Mouse (Mus musculus) testis, adult 2 months (tissue): ENCODE measurements around the gene Chrm1. TPM values are rescaled to one million over a fixed set of nuclear protein-coding genes. Genes with fewer than 3 reads are reported as not detected.

Experiments used
- H3K27ac ChIP-seq: fragments of 200-500 bp; 2 replicates; pipeline ENCODE4 v1.5.1; 2012; ENCODE audit warnings: low read depth, low read length; ENCODE audit not compliant: control insufficient read depth, insufficient read depth
- H3K27me3 ChIP-seq: fragments of 200-500 bp; 2 replicates; pipeline ENCODE4 v1.6.1; 2012; ENCODE audit warnings: mild to moderate bottlenecking, low read length, moderate library complexity; ENCODE audit not compliant: control insufficient read depth, insufficient read depth
- H3K36me3 ChIP-seq: fragments of 200-500 bp; 2 replicates; pipeline ENCODE4 v1.6.1; 2012; ENCODE audit warnings: mild to moderate bottlenecking, low read length; ENCODE audit not compliant: control insufficient read depth, insufficient read depth
- H3K4me1 ChIP-seq: fragments of 200-500 bp; 2 replicates; pipeline ENCODE4 v1.6.1; 2012; ENCODE audit warnings: low read length; ENCODE audit not compliant: control insufficient read depth, insufficient read depth
- H3K4me3 ChIP-seq: fragments of 200-500 bp; 2 replicates; pipeline ENCODE4 v1.5.1; 2012; ENCODE audit warnings: low read depth, mild to moderate bottlenecking, low read length, moderate library complexity, mixed read lengths; ENCODE audit not compliant: control insufficient read depth
- CTCF ChIP-seq: fragments of 200-500 bp; IDR thresholded peaks from 2 replicates; pipeline ENCODE4 v1.5.1; 2012; ENCODE audit warnings: low read depth, mild to moderate bottlenecking, inconsistent platforms, low read length, moderate library complexity; ENCODE audit not compliant: control insufficient read depth, insufficient read depth, insufficient replicate concordance
- POLR2A ChIP-seq: fragments of 200-500 bp; IDR thresholded peaks from 2 replicates; pipeline ENCODE4 v1.6.1; 2012; ENCODE audit warnings: low read depth, mild to moderate bottlenecking, inconsistent platforms, low read length, moderate library complexity; ENCODE audit not compliant: control insufficient read depth
- polyA plus RNA-seq: library from polyadenylated mRNA; depleted of rRNA; stranded (reverse); fragments of >200 nt; gene quantifications from 2 replicates; pipeline ENCODE4 v1.2.3, GENCODE M21; 2012

Chrm1 gene
- polyA plus RNA-seq, 1 experiment, result 0.99 TPM

- no peaks in the 10 kb centered on the region for H3K27me3 ChIP-seq
- H3K27ac ChIP-seq, result peak overlapping the region; percentile 59
- TF ChIP-seq CTCF (no peak), POLR2A (no peak)
- peaks cover 3% of the 10 kb centered on the region for H3K36me3 ChIP-seq
- peak overlapping the region; percentile 85 for H3K4me3 ChIP-seq
- H3K4me1 ChIP-seq, result peaks cover 11% of the 10 kb centered on the region
Observed at GRCm38 (mm10) chr19:8711949-8712869, 48.6 kb downstream of the Chrm1 start.

GRCm38 (mm10) chr19:8712870-8713305 is 49.3 kb downstream of the Chrm1 start:
- TF ChIP-seq CTCF (no peak), POLR2A (no peak)
- peaks cover 2% of the 10 kb centered on the region for H3K36me3 ChIP-seq
- peak overlapping the region; percentile 73 for H3K27ac ChIP-seq
- no peaks in the 10 kb centered on the region for H3K27me3 ChIP-seq
- peak overlapping the region; percentile 85 for H3K4me3 ChIP-seq
- H3K4me1 ChIP-seq, result peaks cover 11% of the 10 kb centered on the region

- Histone ChIP-seq H3K4me1 (peaks cover 11% of the 10 kb centered on the region), H3K36me3 (peaks cover 2% of the 10 kb centered on the region), H3K27ac (peak overlapping the region; percentile 73), H3K27me3 (no peaks in the 10 kb centered on the region), H3K4me3 (peak overlapping the region; percentile 85)
- TF ChIP-seq POLR2A (peak; percentile 90), CTCF (peak; percentile 58; the same call in 1 of the 2 replicates)
Observed at GRCm38 (mm10) chr19:8713306-8713996, 49.9 kb downstream of the Chrm1 start.

- Histone ChIP-seq H3K4me1 (peaks cover 11% of the 10 kb centered on the region), H3K27me3 (no peaks in the 10 kb centered on the region), H3K36me3 (peaks cover 2% of the 10 kb centered on the region), H3K4me3 (peak overlapping the region; percentile 85), H3K27ac (peak overlapping the region; percentile 40)
- no peak for TF ChIP-seq POLR2A
- TF ChIP-seq CTCF, result no peak
Observed at GRCm38 (mm10) chr19:8713997-8714652, 50.5 kb downstream of the Chrm1 start.

GRCm38 (mm10) chr19:8714653-8715481 is 51.3 kb downstream of the Chrm1 start:
- Histone ChIP-seq H3K4me3 (no peak overlapping the region), H3K27me3 (no peaks in the 10 kb centered on the region), H3K36me3 (peaks cover 2% of the 10 kb centered on the region; the same call in 1 of the 2 replicates), H3K27ac (peak overlapping the region; percentile 70), H3K4me1 (peaks cover 11% of the 10 kb centered on the region)
- no peak for TF ChIP-seq CTCF
- no peak for TF ChIP-seq POLR2A
